Mouse (Mus musculus) testis, adult 2 months (tissue): ENCODE measurements at regions not wholly inside any gene's neighbourhood (a gene's known extent, or its start where the extent isn't known, plus 50 kb on each side); places are given as distances from the start of the nearest gene placed in this dataset.

Source experiments
- CTCF ChIP-seq: fragments of 200-500 bp; IDR thresholded peaks from 2 replicates; pipeline ENCODE4 v1.5.1; 2012; ENCODE audit warnings: low read depth, mild to moderate bottlenecking, inconsistent platforms, low read length, moderate library complexity; ENCODE audit not compliant: control insufficient read depth, insufficient read depth, insufficient replicate concordance
- POLR2A ChIP-seq: fragments of 200-500 bp; IDR thresholded peaks from 2 replicates; pipeline ENCODE4 v1.6.1; 2012; ENCODE audit warnings: low read depth, mild to moderate bottlenecking, inconsistent platforms, low read length, moderate library complexity; ENCODE audit not compliant: control insufficient read depth

DNA sequence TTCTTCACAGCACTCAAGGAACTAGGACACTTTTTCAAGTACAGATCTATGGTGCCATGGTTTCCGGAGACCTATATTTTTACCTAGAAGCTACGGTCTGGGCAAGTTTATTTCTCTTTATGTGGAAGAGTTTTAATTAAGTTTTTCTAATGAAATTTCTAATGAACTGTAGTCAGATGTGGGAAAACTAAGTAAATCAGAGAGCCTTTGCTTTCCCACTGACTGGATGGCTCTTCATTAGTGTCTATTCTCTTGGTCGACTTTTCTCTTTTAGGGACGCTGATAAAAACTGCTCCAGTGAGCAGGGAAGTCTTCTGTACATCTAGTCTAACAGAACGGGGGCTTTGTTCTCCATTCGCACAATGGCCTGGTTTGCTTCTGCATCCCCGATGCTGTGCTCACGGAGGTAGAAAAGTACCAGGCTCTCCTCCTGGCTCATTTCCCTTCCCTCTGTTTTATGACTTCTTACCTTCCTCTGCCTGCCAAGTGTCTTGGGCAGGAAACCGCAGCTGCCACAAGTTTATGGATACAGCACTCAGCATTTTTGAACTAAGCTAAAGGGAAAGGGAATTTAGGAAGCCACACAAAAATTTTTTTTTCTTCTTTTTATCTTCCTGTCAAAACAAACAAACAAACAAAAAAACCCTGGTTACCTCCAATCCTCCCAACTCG lies 749.6 kb downstream of the Tmem132b start:
- TF ChIP-seq CTCF (no peak), POLR2A (no peak)
